7 mouse cellular contexts compared by ENCODE assay signal in genomic region chr1:192790442-192790841, GRCm38 (mm10). TPM values are rescaled to one million over a fixed set of nuclear protein-coding genes. Genes with fewer than 3 reads are reported as not detected.
DNase-seq lines count a peak whose midpoint lies in the region; ATAC-seq and TF ChIP-seq lines count a peak whose summit lies in the region.

No protein-coding gene starts in this region.

- no peak for ATAC-seq in forebrain, embryonic 15.5 days (replicated peaks)

- TF ChIP-seq CTCF in layer of hippocampus, adult 2 months (conservative IDR thresholded peaks at IDR 0.05), result peak; percentile 70
- peak; percentile 19; the same call in 1 of the 2 replicates for TF ChIP-seq CTCF in small intestine, adult 2 months (IDR thresholded peaks at IDR 0.05; ENCODE audit: extremely low read depth, insufficient read length, insufficient replicate concordance, low read depth, low read length)

- no peak overlapping the region for H3K4me3 ChIP-seq in layer of hippocampus, adult 2 months
- no peak overlapping the region for H3K4me3 ChIP-seq in forebrain, embryonic 15.5 days
- no peak overlapping the region for H3K4me3 ChIP-seq in small intestine, adult 2 months (ENCODE audit: low read depth, low read length)

- no peak overlapping the region for H3K4me2 ChIP-seq in forebrain, embryonic 15.5 days (replicated peaks)

- no peak overlapping the region for H3K9ac ChIP-seq in forebrain, embryonic 15.5 days (replicated peaks)

- H3K27me3 ChIP-seq in forebrain, embryonic 15.5 days, result no peaks in the 10 kb centered on the region
- H3K27me3 ChIP-seq in small intestine, adult 2 months (ENCODE audit: control insufficient read depth, insufficient read depth, low read length), result no peaks in the 10 kb centered on the region

- H3K36me3 ChIP-seq in forebrain, embryonic 15.5 days, result no peaks in the 10 kb centered on the region
- no peaks in the 10 kb centered on the region for H3K36me3 ChIP-seq in small intestine, adult 2 months (ENCODE audit: control insufficient read depth, insufficient read depth, low read length)

- H3K4me1 ChIP-seq in forebrain, embryonic 15.5 days, result peaks cover 13% of the 10 kb centered on the region
- H3K4me1 ChIP-seq in small intestine, adult 2 months (ENCODE audit: control insufficient read depth, insufficient read depth, insufficient read length, low read length), result no peaks in the 10 kb centered on the region

- 80% methylated on average over 4 of the region's 4 CpGs for WGBS in forebrain, embryonic 15.5 days
- WGBS in small intestine, adult 2 months, result 88% methylated on average over 4 of the region's 4 CpGs

- no peak for DNase-seq in layer of hippocampus, adult 2 months (ENCODE audit: low spot score in 2 of 2)
- DNase-seq in layer of hippocampus, postnatal 14 days (ENCODE audit: low spot score in 2 of 2), result no peak
- peak; percentile 64 for DNase-seq in R1 (ENCODE audit: low read depth, low spot score)
- no peak for DNase-seq in frontal cortex, postnatal 25 days (ENCODE audit: low spot score in 2 of 2)
- no peak for DNase-seq in heart, adult 9 months (ENCODE audit: low spot score in 2 of 2)

- no peak for TF ChIP-seq POLR2A in small intestine, adult 2 months (IDR thresholded peaks at IDR 0.05; ENCODE audit: low read depth, low read length)

- no peaks in the 10 kb centered on the region for H3K9me3 ChIP-seq in forebrain, embryonic 15.5 days

- H3K27ac ChIP-seq in layer of hippocampus, adult 2 months, result no peak overlapping the region
- H3K27ac ChIP-seq in forebrain, embryonic 15.5 days (replicated peaks), result 0 out of 2 replicates have a peak overlapping the region, but pooled peaks have one; percentile 67
- H3K27ac ChIP-seq in small intestine, adult 2 months (ENCODE audit: insufficient read depth, low read depth, low read length), result no peak overlapping the region

RNA-seq across cellular contexts. Expression of gene Hhat, which starts 19.4 kb away (rescaled TPM):
- 1 to 10 TPM; 1.6 TPM for total RNA-seq in layer of hippocampus, adult 2 months (2021)
- 1 to 10 TPM; 1.2 to 2.3 TPM for total RNA-seq in layer of hippocampus, postnatal 14 days (2021)
- 2.0 and 2.7 TPM in 2 replicates for polyA plus RNA-seq in forebrain, embryonic 15.5 days (2015; fragmentation: Nextera tagmentation; extraction: Ambion mirVana)
- polyA plus RNA-seq in small intestine, adult 2 months (2012; rRNA removed), result 1.9 and 3.1 TPM in 2 replicates
